Mouse (Mus musculus): ENCODE measurements at regions not wholly inside any gene's neighbourhood (a gene's known extent, or its start where the extent isn't known, plus 50 kb on each side); places are given as distances from the start of the nearest gene placed in this dataset.

GRCm38 (mm10) chr16:49570031-49570430, 129.0 kb upstream of the Ift57 start:
- TF ChIP-seq CHD1 (IDR thresholded peaks at IDR 0.05; ENCODE audit: low read depth, low read length): no peak
- TF ChIP-seq EP300 (IDR thresholded peaks at IDR 0.05; ENCODE audit: low read depth in 1 of 2, low read length in 2 of 2): no peak
- TF ChIP-seq JUND (IDR thresholded peaks at IDR 0.05; ENCODE audit: low read depth, low read length): no peak
- TF ChIP-seq POLR2A (IDR thresholded peaks at IDR 0.05; ENCODE audit: control insufficient read depth in 1 of 2, insufficient read depth in 1 of 2, low read depth in 1 of 2, low read length in 2 of 2, poor library complexity in 1 of 2): no peak
- no peak for TF ChIP-seq POLR2AphosphoS2 (IDR thresholded peaks at IDR 0.05; ENCODE audit: low read length)
- no peak for TF ChIP-seq SMC3 (IDR thresholded peaks at IDR 0.05; ENCODE audit: low read depth, low read length)
- TF ChIP-seq CTCF (IDR thresholded peaks at IDR 0.05 in 2 of 3, conservative IDR thresholded peaks at IDR 0.05 in 1 of 3; ENCODE audit: control insufficient read depth in 1 of 3, insufficient read depth in 1 of 3, low read depth in 2 of 3, low read length in 3 of 3, poor library complexity in 1 of 3, severe bottlenecking in 1 of 3): no peak
- no peak for TF ChIP-seq BHLHE40 (IDR thresholded peaks at IDR 0.05; ENCODE audit: borderline replicate concordance, low read depth, low read length)
- no peak for TF ChIP-seq GABPA (IDR thresholded peaks at IDR 0.05; ENCODE audit: low read depth, low read length)

Measured in MEL (cell line).